Mouse (Mus musculus) erythroid progenitor cell, adult 5-6 weeks (primary cell): Measurements from ENCODE around the gene Aip. TPM values are rescaled to one million over a fixed set of nuclear protein-coding genes. Genes with fewer than 3 reads are reported as not detected.
"Not testable (repeated sequence)": the region's sequence is repeated elsewhere in the genome, so short reads cannot be mapped to it uniquely, and the experiment has no call there.

Experiments used
- ATAC-seq: replicated peaks from 2 replicates; pipeline ENCODE4 v1.8.0; 2016; ENCODE audit warnings: moderate number of reproducible peaks, mild to moderate bottlenecking, moderate TSS enrichment, inconsistent platforms; ENCODE audit not compliant: poor library complexity, low FRiP score, severe bottlenecking
- total RNA-seq, 2 experiments: library from RNA; stranded (forward) in 1 of 2; stranded (reverse) in 1 of 2; fragments of 150-400 nt in 1 of 2; fragments of 186-747, 209-891 nt in 1 of 2; gene quantifications; 2 replicates each; pipeline versions ENCODE4 v1.2.3 to v1.2.4; 2015 to 2017; ENCODE audit warnings: low replicate concordance in 2 of 2

Gene Aip
- total RNA-seq, 2 experiments from 2014 or later, result 33.5 to 41.2 TPM

DNA sequence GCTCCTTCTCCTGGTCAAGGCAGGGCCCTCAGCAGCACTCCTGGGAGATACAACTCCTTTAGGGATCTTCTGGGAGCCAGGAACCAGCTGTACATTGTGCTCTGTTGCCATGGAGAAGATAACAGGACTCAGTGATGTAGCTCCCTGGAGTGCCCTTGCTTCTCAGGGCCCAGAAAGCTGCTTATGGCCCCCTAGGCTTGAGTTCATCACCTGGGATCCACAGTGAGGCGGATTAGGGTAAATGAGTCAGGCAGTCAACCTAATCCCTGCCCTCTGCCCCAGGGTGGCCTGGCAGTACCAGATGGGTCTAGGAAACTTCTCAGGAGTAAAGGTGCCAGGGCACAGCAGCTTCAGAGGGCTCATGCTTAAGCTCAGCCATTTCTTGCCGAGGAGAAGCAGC lies 13.8 kb upstream of the Aip start, which contains the start of gene Gpr152:
Gpr152 (plus strand) TSS at position 342 of the 400 bp plus-strand sequence.
- ATAC-seq, result no peak

DNA sequence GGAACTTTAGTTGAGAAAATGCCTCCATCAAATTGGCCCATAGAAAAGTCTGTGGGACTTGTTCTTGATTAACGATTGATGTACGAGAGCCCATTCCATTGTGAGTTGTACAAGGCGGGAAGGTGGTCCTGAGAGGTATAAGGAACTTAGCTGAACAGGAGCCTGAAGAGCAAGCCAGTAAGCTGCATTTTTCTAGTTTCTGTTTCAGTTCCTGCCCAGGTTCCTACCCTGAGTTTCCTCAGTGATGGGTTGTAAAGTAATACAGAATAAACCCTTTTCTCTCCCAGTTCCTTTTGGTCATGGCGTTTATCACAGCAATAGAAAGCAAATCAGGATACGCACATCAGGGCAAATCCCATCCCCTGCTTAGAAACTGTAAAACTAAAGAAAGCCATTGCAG lies 12.3 kb upstream of the Aip start:
- no peak for ATAC-seq

DNA sequence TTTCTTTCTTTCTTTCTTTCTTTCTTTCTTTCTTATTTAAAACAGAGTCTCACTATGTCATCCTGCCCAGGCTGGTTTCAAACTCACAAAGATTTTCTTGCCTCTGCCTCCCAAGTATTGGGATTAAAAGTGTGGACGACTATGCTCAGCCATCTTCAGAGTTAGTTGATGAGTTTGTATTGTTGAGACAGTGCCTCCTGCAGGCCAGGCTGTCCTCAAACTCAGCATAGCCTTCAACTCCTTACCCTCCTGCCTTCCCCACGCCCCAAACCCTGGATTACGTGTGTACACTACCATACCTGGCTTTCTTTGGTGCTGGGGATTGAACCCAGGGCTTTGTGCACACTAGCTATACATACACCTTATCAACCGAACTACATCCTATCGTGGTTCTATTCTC lies 10.8 kb upstream of the Aip start:
- peak; percentile 75 for ATAC-seq

DNA sequence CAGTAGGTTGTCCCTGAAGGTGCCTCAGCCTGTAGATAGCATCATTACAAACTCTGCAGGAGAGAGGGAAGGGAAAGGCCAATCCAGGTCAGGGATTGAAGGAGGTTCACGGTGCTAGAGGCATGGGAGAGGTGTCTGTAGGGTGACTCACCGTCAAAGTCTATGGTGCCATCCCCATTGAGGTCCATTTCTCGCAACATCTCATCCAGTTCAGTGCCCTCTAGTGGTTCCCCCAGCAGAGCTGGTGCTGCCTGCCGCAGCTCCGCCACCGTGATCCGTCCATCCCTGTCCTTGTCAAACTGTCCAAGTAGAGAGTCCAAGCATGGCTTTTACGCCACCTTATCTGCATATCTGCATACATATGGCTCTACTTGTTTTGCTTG lies 10.3 kb upstream of the Aip start:
- peak; percentile 77 for ATAC-seq

DNA sequence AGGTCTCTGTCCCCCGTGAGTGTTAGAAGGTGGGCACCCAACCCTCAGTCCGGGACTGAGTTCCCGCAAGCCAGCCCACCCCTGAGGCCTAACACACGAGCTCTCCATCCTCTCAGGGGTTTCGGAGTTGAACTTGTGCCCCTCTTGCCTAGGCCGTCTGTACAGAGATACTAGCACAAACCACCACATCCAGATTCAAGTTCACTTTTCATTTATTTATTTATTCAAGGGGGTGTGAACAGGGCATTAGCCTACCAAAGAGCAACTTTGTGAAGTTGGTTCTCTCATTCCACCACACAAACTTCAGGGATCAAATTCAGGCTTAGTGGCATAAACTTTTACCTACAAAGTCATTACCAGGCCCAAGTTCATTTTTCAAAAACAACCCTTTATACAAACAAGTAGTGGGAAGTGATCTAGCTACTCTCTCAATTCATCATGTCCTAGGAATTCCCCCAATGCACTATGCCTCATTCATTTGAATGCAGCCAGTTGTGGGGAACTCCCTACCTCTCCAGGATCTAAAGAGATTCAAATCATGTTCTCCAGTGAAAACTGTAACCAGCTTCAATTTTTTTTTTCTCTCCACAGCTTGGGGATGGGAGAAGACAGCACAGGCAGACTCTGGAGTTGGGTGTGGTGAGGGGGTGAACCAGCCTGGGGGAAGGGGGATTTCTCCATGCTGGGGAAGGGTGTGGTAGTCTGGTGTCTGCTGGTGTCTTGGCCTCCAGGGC lies 9.7 kb upstream of the Aip start:
- ATAC-seq, result not testable (repeated sequence)

DNA sequence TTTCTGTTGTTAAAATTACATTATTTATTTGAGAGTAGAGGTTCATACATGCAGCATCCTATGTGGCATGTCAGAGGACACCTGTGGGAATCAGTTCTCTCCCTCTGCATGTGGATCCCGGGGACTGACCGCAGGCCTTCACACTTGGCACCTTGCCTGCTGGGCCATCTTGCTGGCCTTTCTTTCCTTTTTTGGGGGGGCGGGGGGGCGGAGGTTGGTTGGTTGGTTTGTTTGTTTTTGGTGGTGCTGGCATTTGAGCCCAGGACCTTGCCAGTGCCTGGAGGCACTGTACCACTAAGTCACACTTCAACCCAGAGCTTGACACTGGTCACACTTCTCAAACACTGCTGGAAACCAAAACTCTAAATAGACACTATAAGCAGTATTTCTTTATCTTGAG lies 8.7 kb upstream of the Aip start:
- ATAC-seq, result no peak

DNA sequence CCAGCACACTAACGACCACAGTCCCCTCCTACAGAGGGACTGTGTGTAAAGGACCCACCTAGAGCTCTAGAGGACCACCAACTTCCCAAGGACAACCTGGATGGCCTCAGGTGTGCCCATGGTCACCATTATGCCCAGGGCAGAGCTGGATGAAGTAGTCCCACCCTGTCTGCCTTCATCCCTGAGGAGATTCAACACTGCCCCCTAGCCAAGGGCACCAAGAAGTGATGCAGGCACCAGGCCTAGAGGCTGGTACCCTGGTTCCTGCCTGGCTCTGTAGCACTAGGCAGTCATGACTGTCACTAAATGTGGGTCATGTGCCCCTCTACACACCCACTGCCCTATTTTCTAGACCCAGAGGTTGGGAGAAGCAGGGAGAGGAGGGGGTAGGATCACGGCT lies 6.1 kb upstream of the Aip start:
- peak; percentile 52 for ATAC-seq

DNA sequence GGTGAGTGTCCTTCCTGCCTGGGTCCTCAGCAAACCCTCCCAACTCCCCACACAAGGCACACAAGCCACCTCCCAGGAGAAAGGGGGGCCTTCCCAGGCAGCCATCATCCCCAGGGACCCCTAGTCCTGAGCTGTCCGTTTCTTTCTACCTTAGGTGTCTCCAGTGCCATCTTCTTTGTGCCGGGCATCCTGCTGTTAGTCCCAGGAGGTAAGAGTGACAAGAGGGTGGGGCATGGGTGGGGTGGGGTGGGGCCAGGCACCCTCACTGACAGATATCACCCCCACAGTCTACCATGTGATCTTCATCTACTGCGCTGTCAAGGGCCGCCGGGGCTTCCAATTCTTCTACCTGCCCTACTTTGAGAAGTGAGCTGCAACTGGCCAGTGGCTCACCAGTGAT lies 5.4 kb upstream of the Aip start:
- peak; percentile 66 for ATAC-seq

DNA sequence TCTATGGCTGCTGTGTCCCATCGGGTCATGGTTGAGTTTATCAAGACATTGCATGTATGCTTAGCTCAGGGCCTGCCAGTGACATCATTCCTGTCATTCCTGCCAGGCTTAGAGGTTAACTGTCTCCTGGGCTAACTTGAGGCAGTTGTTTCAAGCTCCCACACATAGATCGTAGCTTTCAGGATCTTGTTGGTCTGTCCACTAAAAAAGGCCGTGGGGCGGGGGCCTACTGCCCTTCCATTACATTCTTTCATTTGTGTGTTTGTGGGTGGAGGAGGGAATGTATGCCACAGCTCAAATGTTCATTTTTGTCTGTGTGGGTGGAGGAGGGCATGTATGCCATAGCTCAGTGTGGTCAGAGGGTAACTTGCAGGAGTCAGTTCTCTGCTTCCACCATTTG lies 4.4 kb upstream of the Aip start:
- ATAC-seq, result no peak

DNA sequence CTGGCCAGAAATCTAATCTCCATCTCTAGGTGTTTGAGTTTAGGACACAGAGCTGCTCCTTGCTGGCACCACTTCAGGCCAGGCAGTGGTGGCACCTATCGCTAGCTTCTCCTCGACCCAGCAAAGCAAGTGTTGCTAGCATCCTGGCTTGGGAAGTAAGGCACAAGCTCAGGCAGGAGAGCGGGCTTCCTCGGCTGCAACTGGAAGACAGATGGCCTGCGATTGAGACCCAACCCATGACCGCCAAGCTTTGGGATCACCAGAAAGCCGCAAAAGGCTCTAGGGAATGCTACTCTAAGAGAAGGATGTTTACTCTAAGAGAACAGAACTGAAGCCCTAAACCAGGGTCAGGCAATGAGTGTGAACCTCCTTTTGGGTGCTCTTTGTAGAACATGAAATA lies 3.8 kb upstream of the Aip start:
- ATAC-seq, result no peak

DNA sequence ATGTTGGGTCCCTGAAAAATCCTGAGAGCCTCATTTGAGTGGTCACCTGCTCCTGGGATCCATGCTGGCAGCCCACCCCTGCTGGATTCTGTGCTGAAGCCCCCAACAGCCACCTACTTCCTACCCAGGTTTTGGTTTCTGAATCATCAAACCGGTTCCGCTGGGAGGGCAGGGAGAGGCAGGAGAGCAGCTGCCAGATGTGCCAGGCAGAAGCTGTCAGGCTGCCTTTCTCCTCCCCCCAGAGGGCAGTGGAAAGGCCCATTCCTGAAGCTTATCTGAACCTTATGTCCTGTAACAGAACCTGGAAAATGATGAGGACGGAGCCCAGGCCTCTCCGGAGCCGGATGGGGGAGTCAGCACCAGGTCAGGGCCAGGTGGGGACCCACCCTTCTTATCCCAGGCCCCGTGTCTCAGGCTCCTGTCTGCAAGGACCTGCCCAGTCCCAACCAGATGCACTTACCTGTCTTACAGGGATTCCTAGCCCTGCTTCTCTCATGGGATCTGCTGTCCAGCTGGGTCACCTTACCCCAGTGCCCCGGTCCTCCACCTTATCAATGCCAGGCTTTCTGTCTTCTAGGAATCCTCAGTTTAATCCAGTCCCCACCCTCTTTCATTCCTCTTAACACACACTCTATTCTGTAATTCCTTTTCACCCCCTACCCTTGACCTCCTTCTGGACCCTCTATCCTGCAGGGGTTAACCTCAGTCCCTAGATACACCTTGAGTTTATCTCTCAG lies 1.3 kb upstream of the Aip start:
- ATAC-seq, result peak; percentile 23; the same call in 1 of the 2 replicates

DNA sequence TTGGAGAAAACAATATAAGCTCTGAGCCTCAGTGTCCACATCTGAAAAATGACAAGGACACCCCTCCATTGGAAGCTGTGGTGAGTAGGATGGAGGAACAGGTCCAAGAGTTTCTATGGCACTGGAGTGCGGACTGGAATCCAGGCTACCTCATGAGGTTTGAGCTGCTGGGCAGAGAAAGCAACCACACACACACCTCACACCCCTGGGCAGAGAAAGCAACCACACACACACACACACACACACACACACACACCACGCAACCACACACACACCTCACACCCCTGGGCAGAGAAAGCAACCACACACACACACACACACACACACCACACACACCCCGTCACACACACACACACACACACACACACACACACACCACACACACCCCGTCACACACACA lies 390 bp downstream of the Aip start:
- not testable (repeated sequence) for ATAC-seq

DNA sequence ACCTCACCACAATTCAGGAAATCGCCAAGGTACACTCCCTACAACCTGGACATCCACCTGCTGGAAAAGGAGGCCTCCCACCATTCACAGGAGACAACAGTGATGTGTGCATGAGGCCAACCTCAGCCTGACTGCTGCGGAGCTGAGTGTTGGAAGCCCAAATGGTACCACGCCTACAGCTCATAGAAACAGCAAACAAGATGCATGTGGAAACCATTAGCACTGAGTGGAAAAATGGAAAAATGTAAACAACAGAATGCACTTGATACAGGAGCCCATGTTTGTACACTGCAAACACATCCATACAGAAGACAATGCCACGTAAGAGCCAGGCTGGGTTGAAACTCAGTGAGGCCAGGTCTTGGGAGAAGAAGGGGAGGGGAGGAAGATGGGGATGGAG lies 1.2 kb downstream of the Aip start:
- no peak for ATAC-seq

DNA sequence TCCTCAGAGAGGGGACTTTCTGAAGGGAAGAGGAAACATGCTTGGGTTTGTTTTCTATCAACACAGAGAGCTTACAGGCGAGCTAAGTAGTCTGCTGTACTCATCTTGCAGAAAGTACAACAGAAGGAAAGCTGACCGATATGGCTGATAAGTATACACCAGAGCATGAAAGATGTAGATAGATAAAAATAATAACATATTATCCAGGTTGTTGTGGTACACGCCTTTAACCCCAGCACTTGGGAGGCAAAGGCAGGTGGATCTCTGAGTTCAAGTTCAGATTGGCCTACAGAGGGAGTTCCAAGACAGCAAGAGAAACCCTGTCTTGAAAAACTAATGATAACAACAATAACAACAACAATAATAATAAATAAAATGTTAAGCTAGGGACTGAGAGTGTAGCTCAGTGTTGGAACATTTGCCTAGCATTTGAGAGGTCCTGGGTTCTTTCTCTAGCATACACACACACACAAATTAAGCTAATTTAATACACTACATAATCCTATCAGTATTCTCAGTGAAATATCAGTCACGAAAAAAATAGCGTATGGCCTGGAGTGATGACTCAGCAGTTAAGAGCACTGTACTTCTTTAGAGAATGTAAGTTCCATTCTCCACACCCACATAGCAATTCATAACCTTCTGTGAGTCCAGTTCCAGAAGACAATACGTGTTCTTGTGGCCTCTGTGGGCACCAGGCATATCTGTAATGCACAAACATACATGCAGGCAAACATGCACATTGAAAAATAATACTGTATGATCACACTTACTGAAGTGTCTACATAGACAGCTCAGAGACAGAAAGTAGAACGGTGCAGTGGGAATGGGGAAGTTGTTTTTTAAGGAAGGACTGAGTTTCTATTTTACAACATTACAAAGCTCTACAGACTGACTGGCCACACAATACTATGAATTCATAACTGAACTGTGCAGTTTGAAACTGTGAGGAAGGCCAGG lies 3.0 kb downstream of the Aip start:
- ATAC-seq, result no peak

DNA sequence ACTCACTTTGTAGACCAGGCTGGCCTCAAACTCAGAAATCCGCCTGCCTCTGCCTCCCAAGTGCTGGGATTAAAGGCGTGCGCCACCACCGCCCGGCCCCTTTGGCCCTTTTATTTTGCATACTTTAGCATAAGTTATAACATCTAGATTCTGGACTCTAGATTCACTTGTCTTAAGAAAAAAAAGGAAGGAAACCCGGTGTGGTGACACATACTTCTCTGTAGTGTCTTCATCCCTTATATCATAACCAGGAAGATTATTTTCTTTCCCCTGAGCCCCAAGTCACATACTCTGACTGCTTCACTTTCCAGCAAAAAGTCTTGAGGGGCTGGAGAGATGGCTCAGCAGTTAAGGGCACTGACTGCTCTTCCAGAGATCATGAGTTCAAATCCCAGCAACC lies 3.8 kb downstream of the Aip start:
- not testable (repeated sequence) for ATAC-seq

DNA sequence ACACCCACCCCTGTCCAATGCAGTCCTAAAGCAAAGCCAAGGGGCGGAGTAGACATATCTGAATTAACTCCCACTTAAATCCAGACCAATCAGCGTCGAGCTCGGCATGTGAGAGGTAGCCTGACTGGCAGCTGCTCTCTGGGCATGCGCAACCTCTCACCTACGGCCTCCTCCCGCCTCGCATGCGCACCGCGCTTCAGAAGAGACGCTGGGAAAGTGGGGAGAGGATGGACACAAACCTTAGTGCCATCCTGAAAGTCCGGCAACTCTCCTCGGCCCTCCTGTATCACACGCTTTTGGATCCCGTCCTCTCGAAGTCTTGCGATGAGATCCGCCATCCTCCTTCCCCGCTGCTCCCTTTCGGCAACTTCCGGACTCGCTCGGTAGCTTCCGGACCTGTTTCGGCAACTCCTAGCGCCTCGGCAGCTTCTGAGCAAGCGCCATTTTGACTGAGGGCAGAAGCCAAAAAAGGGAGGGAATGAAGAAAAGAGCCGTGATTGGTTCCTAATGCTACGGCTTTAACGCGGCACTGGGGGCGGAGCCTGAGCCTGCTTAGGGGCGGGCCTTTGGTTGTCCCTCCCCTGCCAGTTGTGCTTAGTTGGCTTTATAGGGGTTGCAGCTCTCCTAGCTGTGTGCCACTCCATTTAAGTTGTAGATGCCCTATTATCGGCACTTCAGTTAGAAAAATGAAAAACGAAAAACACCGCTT lies 4.4 kb downstream of the Aip start:
- peak; percentile 78 for ATAC-seq

DNA sequence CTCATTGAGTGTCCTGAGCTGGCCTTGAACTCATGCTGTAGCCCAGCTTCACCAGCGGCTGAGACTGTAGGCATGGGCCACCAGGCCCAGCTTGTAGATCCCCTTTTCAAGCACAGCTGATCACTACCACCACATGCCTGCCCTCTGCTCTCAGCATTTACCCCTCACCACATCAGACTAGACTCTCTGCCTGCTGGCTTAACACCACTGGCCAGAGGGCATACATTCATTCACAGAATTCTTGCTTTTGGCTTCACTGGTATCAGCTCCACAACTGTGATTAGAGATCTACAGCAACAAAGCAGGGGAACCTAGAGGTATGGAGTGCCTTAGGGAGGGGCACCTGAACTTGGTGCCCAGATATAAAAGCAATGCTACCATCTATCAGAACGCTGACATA lies 5.2 kb downstream of the Aip start:
- ATAC-seq, result no peak

DNA sequence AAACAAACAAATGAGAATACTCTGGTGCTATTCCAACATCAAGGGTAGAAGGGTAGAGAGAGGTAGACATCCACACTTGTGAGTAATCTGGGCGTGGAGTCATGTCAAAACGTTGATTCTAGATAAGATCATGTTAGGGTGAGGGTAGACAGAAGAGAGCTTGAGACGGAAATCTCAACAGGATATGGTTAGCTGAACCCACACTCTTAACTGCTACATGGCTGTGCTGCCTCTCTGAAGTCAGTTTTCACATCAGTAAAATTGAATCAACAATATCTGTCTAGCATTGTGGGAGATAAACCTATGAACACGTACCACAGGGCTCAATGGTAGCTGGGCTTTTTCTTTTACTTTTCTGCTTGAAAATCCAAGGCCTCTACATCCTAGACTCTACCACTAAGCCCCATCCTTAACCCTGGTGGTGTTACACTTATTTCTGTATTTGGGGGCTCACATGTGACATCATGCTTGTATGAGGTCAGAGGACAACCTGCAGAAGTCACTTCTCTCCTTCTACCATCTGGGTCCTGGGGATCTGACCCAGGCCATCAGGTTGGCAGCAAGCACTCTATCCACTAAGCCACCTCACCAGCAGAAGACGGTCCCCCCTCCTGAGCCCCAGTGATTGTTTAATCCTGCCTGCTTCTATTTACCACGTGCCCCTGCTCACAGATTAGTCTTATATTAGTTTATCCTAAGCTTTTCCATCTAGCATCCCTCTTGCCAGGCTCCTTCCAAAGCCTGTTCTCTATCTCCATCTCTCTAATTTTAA lies 5.8 kb downstream of the Aip start:
- ATAC-seq, result no peak

DNA sequence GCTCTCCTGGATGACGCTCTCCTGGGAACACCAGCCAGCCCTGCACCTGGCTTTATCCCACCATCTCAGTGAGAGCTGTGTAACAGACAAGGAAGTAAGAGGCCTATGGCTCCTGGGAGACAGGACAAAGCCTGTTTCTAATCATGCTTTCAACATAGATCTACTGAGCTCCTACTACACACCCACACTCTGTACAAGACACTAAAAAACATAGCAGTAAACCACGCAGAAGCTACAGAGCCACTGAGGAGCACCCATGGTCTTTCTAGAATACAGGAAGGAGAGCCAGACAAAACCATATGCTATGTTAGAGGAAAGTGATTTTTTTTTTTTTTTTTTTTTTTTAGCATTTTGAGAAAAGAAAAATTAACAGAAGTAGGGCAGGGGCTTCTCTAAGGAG lies 7.3 kb downstream of the Aip start:
- no peak for ATAC-seq
